Mouse (Mus musculus) hindbrain, embryonic 16.5 days (tissue): ENCODE results near the gene Pfkfb4. TPM values are rescaled to one million over a fixed set of nuclear protein-coding genes. Genes with fewer than 3 reads are reported as not detected.

ENCODE experiments used
- ATAC-seq: fragments of 200-750 bp; cut with Nextera tagmentation; 2 replicates; pipeline ENCODE4 v1.8.0; 2017; ENCODE audit warnings: moderate TSS enrichment, moderate library complexity
- H3K27ac ChIP-seq: fragments of 300-500 bp; sonication (generic); 2 replicates; pipeline ENCODE4 v1.5.1; 2014; ENCODE audit warnings: low read depth, mild to moderate bottlenecking, control low read depth, low read length, moderate library complexity
- H3K27me3 ChIP-seq: fragments of 300-500 bp; sonication (generic); replicated peaks from 2 replicates; pipeline ENCODE4 v1.6.1; 2014; ENCODE audit warnings: low read length; ENCODE audit not compliant: control insufficient read depth, insufficient read depth
- H3K36me3 ChIP-seq: fragments of 300-500 bp; sonication (generic); 2 replicates; pipeline ENCODE4 v1.6.1; 2014; ENCODE audit warnings: mild to moderate bottlenecking, low read length, moderate library complexity, mixed read lengths; ENCODE audit not compliant: control insufficient read depth, insufficient read depth
- H3K4me1 ChIP-seq: fragments of 300-500 bp; sonication (generic); 2 replicates; pipeline ENCODE4 v1.6.1; 2014; ENCODE audit warnings: low read depth, low read length; ENCODE audit not compliant: control insufficient read depth, insufficient read depth
- H3K4me2 ChIP-seq: fragments of 300-500 bp; sonication (generic); 2 replicates; pipeline ENCODE4 v1.6.1; 2014; ENCODE audit warnings: mild to moderate bottlenecking, low read length, control low read depth, moderate library complexity
- H3K4me3 ChIP-seq: fragments of 300-500 bp; sonication (generic); 2 replicates; pipeline ENCODE4 v1.5.1; 2014; ENCODE audit warnings: mild to moderate bottlenecking, low read length, control low read depth, moderate library complexity
- H3K9ac ChIP-seq: fragments of 300-500 bp; sonication (generic); 2 replicates; pipeline ENCODE4 v1.6.1; 2014; ENCODE audit warnings: low read depth, mild to moderate bottlenecking, control low read depth, low read length, moderate library complexity
- H3K9me3 ChIP-seq: fragments of 300-500 bp; sonication (generic); 2 replicates; pipeline ENCODE4 v1.6.1; 2014; ENCODE audit warnings: mild to moderate bottlenecking, low read length, moderate library complexity; ENCODE audit not compliant: control insufficient read depth
- WGBS: fragments of 180-500 bp; shearing (Covaris S2); extraction: QIAGEN DNeasy Blood & Tissue Kit; methylation state at CpG from one replicate; pipeline ENCODE4 v1.1.7; 2014; 5-methylcytosine and 5-hydroxymethylcytosine counted together
- polyA plus RNA-seq: library from polyadenylated mRNA; unstranded; fragments of >200 nt; fragmentation: Nextera tagmentation; extraction: Ambion mirVana; gene quantifications from 2 replicates; pipeline ENCODE4 v1.2.1, GENCODE M21; 2015

Pfkfb4 gene
- polyA plus RNA-seq, result 31.3 and 31.9 TPM in 2 replicates

DNA sequence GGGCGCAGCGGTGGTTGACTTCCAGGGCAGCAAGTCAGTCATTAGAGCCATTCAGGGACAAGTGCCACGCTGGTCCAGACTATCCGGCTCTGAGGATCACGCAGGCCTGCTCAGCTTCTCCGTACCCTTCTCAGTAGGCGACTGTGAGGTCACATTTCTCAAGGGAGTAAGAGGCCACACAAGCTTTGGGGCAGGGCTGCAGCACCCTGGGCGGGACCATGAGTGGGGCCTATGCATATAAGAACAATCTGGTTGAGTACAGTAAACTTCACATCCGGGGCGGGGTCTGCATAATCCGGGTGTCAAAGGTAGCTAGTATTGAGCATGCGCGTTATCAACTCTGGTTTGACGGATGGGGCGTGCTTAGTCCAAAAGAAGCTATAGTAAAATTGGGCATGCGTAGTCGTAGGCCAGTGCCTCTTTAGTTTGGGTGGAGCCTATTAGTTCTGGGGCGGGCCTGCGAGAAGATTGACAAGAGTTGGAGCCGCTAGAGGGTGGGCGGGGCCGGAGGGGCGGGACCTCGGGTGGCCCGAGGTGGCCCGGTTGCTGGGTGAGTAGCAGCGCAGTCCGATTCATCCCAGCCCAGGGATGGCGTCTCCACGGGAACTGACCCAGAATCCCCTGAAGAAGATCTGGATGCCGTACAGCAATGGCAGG, at the start of gene Pfkfb4:
TSS of gene Pfkfb4 (plus strand) at position 351 of the 657 bp plus-strand sequence.
- WGBS, result 1% methylated on average over 31 of the region's 31 CpGs

DNA sequence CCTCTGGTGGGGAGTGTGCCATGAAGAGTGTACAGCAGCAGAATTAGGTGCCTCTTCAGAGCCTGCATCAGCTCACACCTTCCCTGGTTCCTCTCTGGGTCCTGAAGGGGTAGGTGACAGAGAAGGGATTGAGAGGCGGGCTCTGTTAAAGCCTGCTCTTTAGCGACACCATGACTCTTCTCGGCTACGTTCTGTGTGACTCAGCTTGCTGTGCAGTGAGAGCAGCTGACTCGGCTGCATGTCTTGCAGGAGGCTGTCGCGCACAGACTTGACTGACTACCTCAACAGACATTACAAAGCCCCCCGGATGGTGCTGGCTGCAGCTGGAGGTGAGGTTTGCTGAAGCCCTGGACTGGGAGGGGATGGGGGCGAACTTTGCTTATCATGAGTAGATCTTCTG, 46.5 kb upstream of the Pfkfb4 start:
- WGBS, result 84% methylated on average over 9 of the region's 9 CpGs
- H3K27me3 ChIP-seq, result no peaks in the 10 kb centered on the region
- no peak overlapping the region for H3K4me3 ChIP-seq
- no peak overlapping the region for H3K9ac ChIP-seq
- no peak overlapping the region for H3K27ac ChIP-seq
- no peak overlapping the region for H3K4me2 ChIP-seq
- no peaks in the 10 kb centered on the region for H3K4me1 ChIP-seq
- no peaks in the 10 kb centered on the region for H3K9me3 ChIP-seq
- peaks cover 67% of the 10 kb centered on the region for H3K36me3 ChIP-seq
- no peak for ATAC-seq

More for the DNA sequence above, at the start of gene Pfkfb4:
- ATAC-seq, result peak; percentile 97
- peak within 1 kb of the TSS; percentile 90 for H3K27ac ChIP-seq
- peak within 1 kb of the TSS; percentile 84 for H3K9ac ChIP-seq
- no peaks in the 10 kb centered on the region for H3K27me3 ChIP-seq
- peak within 1 kb of the TSS; percentile 81 for H3K4me2 ChIP-seq
- no peaks in the 10 kb centered on the region for H3K36me3 ChIP-seq
- H3K4me1 ChIP-seq, result peaks cover 12% of the 10 kb centered on the region
- no peaks in the 10 kb centered on the region for H3K9me3 ChIP-seq
- H3K4me3 ChIP-seq, result peak within 1 kb of the TSS; percentile 73

DNA sequence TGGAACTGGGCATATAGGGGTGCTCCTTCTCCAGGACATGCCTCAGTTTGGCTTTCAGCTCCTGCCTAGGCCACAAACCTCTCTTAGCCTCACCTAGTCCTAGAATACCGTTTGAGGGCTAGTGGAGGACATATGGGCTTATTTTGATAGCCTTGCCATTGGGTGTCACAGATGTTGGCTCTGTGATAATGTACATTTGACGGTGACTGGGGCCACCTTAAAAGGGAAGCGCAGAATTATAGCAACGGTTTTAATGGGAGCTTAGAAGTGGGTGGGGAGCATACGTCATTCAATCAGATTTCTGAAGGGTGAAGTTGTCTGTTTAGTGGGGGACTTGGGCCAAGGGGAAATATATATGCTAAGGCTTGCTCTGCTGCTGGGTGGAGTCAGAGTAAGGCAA, 46.0 kb upstream of the Pfkfb4 start:
- H3K9me3 ChIP-seq, result no peaks in the 10 kb centered on the region
- no peaks in the 10 kb centered on the region for H3K27me3 ChIP-seq
- 90% methylated on average over 5 of the region's 5 CpGs for WGBS
- H3K4me1 ChIP-seq, result no peaks in the 10 kb centered on the region
- peaks cover 68% of the 10 kb centered on the region for H3K36me3 ChIP-seq
- no peak for ATAC-seq
- H3K4me3 ChIP-seq, result no peak overlapping the region
- no peak overlapping the region for H3K27ac ChIP-seq
- no peak overlapping the region for H3K9ac ChIP-seq
- no peak overlapping the region for H3K4me2 ChIP-seq

DNA sequence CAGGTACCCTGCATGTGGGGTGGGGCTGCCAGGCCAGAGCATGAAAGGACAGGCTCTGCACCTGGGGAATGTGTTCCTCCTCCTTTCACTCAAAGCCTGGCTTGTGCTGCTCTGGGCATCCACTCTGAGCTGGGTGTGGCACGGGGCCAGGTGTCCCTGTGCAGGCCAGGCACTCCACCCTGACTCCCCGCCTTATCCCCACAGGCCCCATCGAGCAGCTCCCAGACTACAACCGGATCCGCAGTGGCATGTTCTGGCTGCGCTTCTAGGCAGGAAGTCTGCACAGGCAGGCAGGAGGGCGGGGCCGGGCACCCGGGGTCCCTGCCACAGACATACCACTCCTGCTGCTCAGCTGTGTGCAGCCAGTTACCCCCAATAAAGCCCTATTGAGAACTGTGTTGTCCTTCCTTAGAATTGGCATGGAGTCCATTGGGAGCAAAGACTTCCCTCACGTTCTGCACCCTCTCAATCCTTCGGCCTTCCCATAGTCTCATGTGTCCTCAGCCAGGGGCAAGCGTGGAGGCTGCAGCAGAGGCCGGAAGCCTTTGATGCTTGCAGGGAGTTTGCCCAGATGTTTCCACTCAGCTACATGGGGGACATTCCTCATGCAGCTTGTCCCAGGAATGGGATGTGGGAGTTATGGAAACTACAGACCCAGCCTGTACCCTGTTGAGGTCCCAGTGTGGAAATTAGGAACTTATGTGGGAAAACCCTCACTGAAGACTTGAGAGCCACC, 42.2 kb upstream of the Pfkfb4 start:
- peaks cover 48% of the 10 kb centered on the region for H3K36me3 ChIP-seq
- H3K27ac ChIP-seq, result no peak overlapping the region; the same call in 1 of the 2 replicates
- H3K4me1 ChIP-seq, result no peaks in the 10 kb centered on the region
- no peak overlapping the region for H3K4me2 ChIP-seq
- peaks cover 4% of the 10 kb centered on the region; the same call in 1 of the 2 replicates for H3K27me3 ChIP-seq
- WGBS, result 84% methylated on average over 13 of the region's 13 CpGs
- no peak overlapping the region for H3K4me3 ChIP-seq
- H3K9me3 ChIP-seq, result no peaks in the 10 kb centered on the region
- H3K9ac ChIP-seq, result no peak overlapping the region
- ATAC-seq, result no peak

DNA sequence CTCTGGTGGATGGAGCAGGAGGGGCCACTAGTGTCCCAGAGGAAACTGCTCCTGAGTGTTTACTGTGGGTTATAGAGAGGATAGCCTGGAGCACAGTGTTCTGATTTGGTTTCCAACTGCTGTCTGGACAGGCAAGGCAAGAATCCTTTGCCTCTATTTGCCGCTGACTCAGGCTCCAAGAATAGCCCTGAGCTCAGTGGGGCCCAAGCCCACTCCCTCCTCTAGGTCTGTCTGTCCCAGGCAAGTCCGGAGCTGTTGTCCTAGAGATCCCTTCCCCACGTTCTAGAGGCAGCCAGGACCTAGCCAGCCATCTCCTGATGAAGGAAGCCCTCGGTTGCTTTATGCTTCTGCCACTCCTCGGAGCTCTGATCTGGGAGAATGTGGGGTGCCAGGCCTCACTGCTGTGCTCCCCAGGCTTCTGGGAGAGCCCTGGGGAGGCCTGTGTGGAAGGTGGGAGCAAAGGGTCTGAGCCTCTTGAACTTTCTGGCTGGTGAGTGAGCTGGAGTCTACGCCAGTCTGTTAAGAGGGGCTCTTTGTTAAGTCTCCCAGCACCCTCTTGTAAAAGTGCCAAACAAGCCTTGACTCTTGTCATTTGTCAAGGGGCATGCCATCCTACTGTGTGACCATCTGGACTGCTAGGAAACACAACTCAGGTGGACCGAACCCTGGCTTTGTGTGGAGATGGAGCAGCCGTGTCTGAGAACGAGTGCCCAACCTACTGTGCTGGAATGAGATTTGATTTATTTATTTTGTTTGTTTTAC, 41.4 kb upstream of the Pfkfb4 start:
- Histone ChIP-seq H3K36me3 (peaks cover 41% of the 10 kb centered on the region), H3K9me3 (no peaks in the 10 kb centered on the region), H3K4me1 (no peaks in the 10 kb centered on the region), H3K9ac (no peak overlapping the region), H3K4me3 (no peak overlapping the region), H3K27me3 (peaks cover 4% of the 10 kb centered on the region; the same call in 1 of the 2 replicates), H3K27ac (no peak overlapping the region), H3K4me2 (no peak overlapping the region)
- WGBS, result 89% methylated on average over 9 of the region's 9 CpGs
- ATAC-seq, result no peak

DNA sequence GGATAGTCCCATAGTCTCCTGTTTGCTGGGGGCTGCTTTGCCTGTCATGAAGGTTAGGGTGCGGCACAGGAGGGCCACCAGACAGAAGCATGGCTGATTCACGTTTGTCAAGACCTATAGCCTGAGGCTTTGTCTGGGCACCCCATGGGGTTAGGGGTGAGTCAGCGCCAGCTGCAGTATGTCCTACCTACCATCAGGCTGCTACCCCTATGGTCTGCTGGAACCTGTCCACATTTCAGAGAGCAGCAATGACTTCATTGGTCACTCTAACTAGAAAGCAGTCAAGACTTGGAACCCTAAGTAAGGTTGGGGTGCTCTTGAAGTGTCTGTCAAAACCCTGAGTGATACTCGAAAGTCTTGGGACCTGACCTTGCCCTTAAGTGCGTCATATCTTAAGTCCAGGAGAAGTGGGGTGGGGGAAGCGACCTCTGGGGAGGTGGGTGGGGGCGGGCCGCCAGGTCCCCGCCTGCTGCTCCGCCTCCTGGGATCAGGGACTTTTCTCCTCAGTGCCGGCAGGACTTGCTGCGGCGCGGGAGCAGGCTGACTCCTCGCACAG, 38.4 kb upstream of the Pfkfb4 start, which contains the start of gene Col7a1:
TSS of gene Col7a1 (plus strand) at position 506 of the 556 bp plus-strand sequence.
- H3K4me1 ChIP-seq, result no peaks in the 10 kb centered on the region
- no peak within 1 kb of the TSS for H3K27ac ChIP-seq
- no peak within 1 kb of the TSS for H3K4me3 ChIP-seq
- H3K27me3 ChIP-seq, result peaks cover 4% of the 10 kb centered on the region; the same call in 1 of the 2 replicates
- 7% methylated on average over 15 of the region's 15 CpGs for WGBS
- H3K36me3 ChIP-seq, result peaks cover 23% of the 10 kb centered on the region
- no peak within 1 kb of the TSS for H3K4me2 ChIP-seq
- no peaks in the 10 kb centered on the region for H3K9me3 ChIP-seq
- ATAC-seq, result no peak
- H3K9ac ChIP-seq, result no peak within 1 kb of the TSS

DNA sequence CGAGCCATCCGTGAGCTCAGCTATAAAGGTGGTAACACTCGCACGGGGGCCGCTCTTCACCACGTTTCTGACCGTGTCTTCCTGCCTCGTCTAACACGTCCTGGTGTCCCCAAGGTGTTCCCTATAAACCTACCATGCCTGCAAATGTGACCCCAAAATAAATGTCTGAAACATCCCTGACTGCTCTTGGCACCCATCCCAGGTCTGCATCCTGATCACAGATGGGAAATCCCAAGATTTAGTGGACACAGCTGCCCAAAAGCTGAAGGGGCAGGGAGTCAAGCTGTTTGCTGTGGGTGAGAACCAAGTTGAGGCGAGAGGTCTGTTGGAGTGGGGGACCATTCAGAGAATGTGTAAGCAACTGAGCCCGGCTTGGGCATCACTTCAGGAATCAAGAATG, 36.3 kb upstream of the Pfkfb4 start:
- peaks cover 4% of the 10 kb centered on the region; the same call in 1 of the 2 replicates for H3K27me3 ChIP-seq

DNA sequence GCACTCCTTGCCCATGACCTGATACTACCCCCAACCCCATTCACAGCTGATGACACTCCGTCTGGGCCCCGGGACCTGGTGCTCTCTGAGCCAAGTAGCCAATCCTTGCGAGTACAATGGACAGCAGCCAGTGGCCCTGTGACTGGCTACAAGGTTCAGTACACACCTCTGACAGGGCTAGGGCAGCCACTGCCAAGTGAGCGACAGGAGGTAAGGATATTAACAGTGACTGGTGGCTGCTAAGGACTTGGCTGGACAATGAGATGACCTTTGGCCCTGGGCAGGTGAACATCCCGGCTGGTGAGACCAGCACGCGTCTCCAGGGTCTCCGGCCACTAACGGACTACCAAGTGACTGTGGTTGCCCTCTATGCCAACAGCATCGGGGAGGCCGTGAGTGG, 35.7 kb upstream of the Pfkfb4 start:
- Histone ChIP-seq H3K27me3 (peaks cover 4% of the 10 kb centered on the region; the same call in 1 of the 2 replicates), H3K36me3 (no peaks in the 10 kb centered on the region), H3K4me2 (no peak overlapping the region), H3K4me1 (no peaks in the 10 kb centered on the region), H3K27ac (no peak overlapping the region), H3K9me3 (no peaks in the 10 kb centered on the region), H3K4me3 (no peak overlapping the region), H3K9ac (no peak overlapping the region)
- 84% methylated on average over 11 of the region's 11 CpGs for WGBS
- no peak for ATAC-seq

More for the DNA sequence above, 36.3 kb upstream of the Pfkfb4 start:
- H3K4me2 ChIP-seq, result no peak overlapping the region
- H3K4me3 ChIP-seq, result no peak overlapping the region
- H3K36me3 ChIP-seq, result peaks cover 2% of the 10 kb centered on the region
- H3K9ac ChIP-seq, result no peak overlapping the region
- H3K4me1 ChIP-seq, result no peaks in the 10 kb centered on the region
- WGBS, result 83% methylated on average over 11 of the region's 11 CpGs
- H3K9me3 ChIP-seq, result no peaks in the 10 kb centered on the region
- no peak overlapping the region for H3K27ac ChIP-seq
- ATAC-seq, result no peak
